Mouse (Mus musculus): ENCODE data around the gene Sgpp2. TPM values are rescaled to one million over a fixed set of nuclear protein-coding genes. Genes with fewer than 3 reads are reported as not detected.

Gene Sgpp2
- polyA plus RNA-seq, 1 experiment from 2014 or later: 0.78 TPM

- H3K4me1 ChIP-seq: no peaks in the 10 kb centered on the region
- H3K9me3 ChIP-seq (replicated peaks): no peaks in the 10 kb centered on the region
- no peaks in the 10 kb centered on the region for H3K36me3 ChIP-seq
- WGBS: 68% methylated on average over 4 of the region's 4 CpGs
- no peak for DNase-seq (ENCODE audit: low spot score)
- H3K4me3 ChIP-seq: no peak overlapping the region
- H3K27ac ChIP-seq: no peak overlapping the region
- no peaks in the 10 kb centered on the region for H3K27me3 ChIP-seq (ENCODE audit: low read depth, poor library complexity, severe bottlenecking)
Measured at GRCm38 (mm10) chr1:78387854-78388253, 77.7 kb downstream of the Sgpp2 start.

DNA sequence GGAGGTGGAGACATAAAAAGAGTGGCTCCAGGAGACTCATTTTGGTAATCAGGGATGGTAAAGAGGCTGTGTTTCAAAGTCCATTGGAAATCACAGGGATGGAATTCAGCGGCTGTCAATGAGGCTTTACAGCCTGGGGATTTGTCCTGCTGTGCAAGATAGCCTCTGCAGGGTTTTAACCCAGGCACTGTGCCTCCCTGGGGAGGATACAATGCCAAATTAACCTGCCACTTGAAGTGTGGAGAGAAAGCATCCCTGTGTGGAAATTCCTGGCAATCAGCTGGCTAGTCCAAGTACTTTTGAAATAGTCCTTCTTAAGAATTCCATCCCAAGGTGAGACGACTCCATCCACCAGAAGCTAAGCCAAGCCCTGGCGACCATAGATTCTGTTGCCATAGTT, 78.7 kb downstream of the Sgpp2 start:
- no peaks in the 10 kb centered on the region for H3K4me1 ChIP-seq

DNA sequence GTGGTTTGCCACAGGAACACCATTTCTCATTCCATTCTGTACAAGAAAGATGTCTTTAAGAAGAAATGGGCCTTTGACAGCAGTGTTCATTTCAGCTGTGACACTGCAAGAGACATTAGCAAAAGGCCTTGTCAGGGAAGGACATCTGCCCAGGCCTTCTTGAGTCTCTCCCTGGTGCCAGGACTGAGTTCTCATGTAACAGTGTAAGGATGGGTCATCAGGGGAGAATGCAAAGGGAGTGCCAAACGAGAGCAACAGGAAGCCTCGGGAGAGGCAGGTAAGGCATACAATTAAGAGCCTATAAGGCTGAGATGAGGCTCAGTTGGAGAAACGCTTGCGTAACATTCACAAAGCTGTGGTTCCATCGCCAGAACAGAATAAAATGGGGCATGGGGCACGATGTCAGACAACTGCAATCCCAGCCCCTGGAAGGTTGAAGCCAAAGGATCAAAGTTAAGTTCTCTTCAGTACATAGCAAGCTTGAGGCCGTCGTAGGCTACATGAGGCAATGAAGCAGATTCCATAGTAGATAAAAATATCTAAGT, 85.1 kb downstream of the Sgpp2 start:
- no peak overlapping the region for H3K27ac ChIP-seq

More for the DNA sequence above, 78.7 kb downstream of the Sgpp2 start:
- WGBS: 15% methylated on average over 3 of the region's 3 CpGs
- DNase-seq (ENCODE audit: low spot score): no peak
- H3K36me3 ChIP-seq: no peaks in the 10 kb centered on the region
- no peak overlapping the region for H3K4me3 ChIP-seq
- H3K27ac ChIP-seq: no peak overlapping the region
- no peaks in the 10 kb centered on the region for H3K9me3 ChIP-seq (replicated peaks)
- H3K27me3 ChIP-seq (ENCODE audit: low read depth, poor library complexity, severe bottlenecking): no peaks in the 10 kb centered on the region

DNA sequence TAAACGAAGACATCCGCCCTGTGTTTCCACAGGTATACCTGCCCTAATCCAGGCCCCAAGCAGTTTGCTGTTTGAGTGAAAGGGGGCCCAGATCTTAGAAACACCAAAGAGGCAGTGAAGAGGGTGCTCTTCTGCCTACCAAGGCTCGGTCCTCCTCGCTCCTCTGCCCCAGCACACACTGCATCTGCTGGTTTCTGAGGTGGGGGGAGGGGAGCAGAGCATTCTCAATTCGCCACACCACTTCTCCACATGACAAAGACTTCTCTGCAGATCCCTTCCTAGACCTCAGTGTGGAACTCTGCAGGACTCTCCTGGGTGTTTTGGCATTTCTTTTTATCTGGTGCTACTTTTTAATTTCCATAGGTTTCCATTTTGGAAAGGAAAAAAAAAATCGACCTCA, 85.6 kb downstream of the Sgpp2 start:
- no peaks in the 10 kb centered on the region for H3K9me3 ChIP-seq (replicated peaks)
- H3K4me3 ChIP-seq: no peak overlapping the region
- no peak for DNase-seq (ENCODE audit: low spot score)
- no peak overlapping the region for H3K27ac ChIP-seq
- peaks cover 13% of the 10 kb centered on the region for H3K4me1 ChIP-seq
- H3K27me3 ChIP-seq (ENCODE audit: low read depth, poor library complexity, severe bottlenecking): no peaks in the 10 kb centered on the region
- WGBS: 43% methylated on average over 6 of the region's 6 CpGs
- no peaks in the 10 kb centered on the region for H3K36me3 ChIP-seq

More for the DNA sequence above, 85.1 kb downstream of the Sgpp2 start:
- Histone ChIP-seq H3K9me3 (replicated peaks) (no peaks in the 10 kb centered on the region), H3K27me3 (ENCODE audit: low read depth, poor library complexity, severe bottlenecking) (no peaks in the 10 kb centered on the region), H3K36me3 (no peaks in the 10 kb centered on the region), H3K4me3 (no peak overlapping the region), H3K4me1 (peaks cover 13% of the 10 kb centered on the region)
- no peak for DNase-seq (ENCODE audit: low spot score)
- WGBS: 66% methylated on average over 8 of the region's 8 CpGs

DNA sequence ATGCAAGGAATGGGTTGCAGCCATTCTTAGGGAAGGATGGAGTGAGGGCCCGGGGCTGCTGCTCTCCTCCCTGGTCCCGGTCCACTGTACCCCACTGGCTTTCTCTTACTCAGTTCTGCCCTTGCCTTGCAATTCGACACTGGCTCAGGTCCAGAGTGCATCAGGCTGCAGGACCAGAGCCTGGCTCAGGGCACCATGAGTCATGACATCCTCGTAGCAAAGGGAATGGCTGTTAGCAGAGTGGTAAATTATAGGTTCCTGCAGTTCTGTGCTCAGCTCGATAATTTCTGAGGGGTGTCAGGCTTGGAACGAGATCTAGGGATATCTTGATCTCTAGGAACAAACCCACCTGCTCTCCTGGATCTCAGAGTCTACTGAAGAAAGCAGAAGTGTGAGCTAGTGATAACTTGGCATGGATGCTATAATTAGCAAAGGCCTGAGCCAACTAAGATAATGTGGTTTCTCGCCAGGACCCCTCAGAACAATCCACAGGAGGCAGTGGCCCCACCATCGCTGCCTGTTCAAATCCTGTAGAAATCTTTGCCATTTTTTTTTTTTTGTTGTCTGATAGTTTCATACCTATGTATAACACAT, 86.3 kb downstream of the Sgpp2 start:
- no peak overlapping the region for H3K27ac ChIP-seq
- WGBS: 49% methylated on average over 8 of the region's 8 CpGs
- no peak overlapping the region for H3K4me3 ChIP-seq
- H3K36me3 ChIP-seq: no peaks in the 10 kb centered on the region
- H3K9me3 ChIP-seq (replicated peaks): no peaks in the 10 kb centered on the region
- peaks cover 13% of the 10 kb centered on the region for H3K4me1 ChIP-seq
- H3K27me3 ChIP-seq (ENCODE audit: low read depth, poor library complexity, severe bottlenecking): no peaks in the 10 kb centered on the region
- no peak for DNase-seq (ENCODE audit: low spot score)

DNA sequence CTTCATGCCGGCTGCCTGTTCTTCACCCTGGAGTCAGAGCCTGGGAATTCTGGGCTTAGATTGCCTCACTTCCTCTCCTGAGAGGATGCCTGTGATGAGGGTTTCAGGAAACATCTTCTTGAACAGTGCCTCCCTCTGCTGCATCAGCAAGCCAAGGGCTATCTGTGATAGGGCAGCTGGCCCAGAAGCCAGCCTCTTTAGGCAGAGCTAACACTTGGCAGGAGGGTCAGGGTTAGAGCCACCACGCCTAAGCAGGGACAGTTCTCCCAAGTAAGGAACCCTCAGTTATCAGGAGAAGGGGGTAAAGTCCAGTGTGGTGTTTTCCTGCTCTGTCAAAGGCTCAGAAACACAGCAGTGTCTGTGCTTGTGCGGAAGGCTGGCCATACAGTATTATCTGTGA, 89.6 kb downstream of the Sgpp2 start:
- Histone ChIP-seq H3K27ac (no peak overlapping the region), H3K4me1 (peaks cover 13% of the 10 kb centered on the region), H3K36me3 (no peaks in the 10 kb centered on the region), H3K27me3 (ENCODE audit: low read depth, poor library complexity, severe bottlenecking) (0 out of 2 replicates have a peak, but pooled peaks cover 5% of the 10 kb centered on the region), H3K4me3 (no peak overlapping the region), H3K9me3 (replicated peaks) (no peaks in the 10 kb centered on the region)
- DNase-seq (ENCODE audit: low spot score): no peak
- WGBS: 77% methylated on average over 3 of the region's 3 CpGs

GRCm38 (mm10) chr1:78401413-78401812, 91.3 kb downstream of the Sgpp2 start:
- Histone ChIP-seq H3K27ac (no peak overlapping the region), H3K9me3 (replicated peaks) (no peaks in the 10 kb centered on the region), H3K36me3 (no peaks in the 10 kb centered on the region), H3K4me3 (no peak overlapping the region), H3K27me3 (ENCODE audit: low read depth, poor library complexity, severe bottlenecking) (0 out of 2 replicates have a peak, but pooled peaks cover 5% of the 10 kb centered on the region), H3K4me1 (no peaks in the 10 kb centered on the region; the same call in 1 of the 2 replicates)
- no peak for DNase-seq (ENCODE audit: low spot score)
- 94% methylated on average over 4 of the region's 4 CpGs for WGBS

DNA sequence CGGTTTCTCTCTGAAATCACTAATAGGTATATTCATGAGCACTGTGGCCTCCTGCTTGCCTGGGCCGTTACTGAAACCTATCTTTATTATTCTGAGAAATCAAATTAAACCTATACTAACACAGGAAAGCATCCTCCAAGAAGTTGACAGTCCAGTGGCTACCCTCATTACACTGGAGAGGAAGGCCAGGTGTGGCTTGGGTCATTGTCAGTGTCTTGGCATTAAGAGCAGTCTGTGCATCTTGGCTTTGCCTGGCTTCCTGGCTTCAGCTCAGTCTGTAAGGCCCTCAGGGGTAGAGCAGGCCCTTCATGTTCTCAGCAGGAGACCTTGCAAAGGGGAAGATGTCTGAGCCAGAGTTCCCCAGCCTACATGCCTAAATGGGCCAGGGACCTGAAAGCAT, 99.3 kb downstream of the Sgpp2 start:
- no peak overlapping the region for H3K4me3 ChIP-seq
- DNase-seq (ENCODE audit: low spot score): no peak
- 0 out of 2 replicates have a peak, but pooled peaks cover 5% of the 10 kb centered on the region for H3K4me1 ChIP-seq
- no peaks in the 10 kb centered on the region for H3K9me3 ChIP-seq (replicated peaks)
- H3K36me3 ChIP-seq: no peaks in the 10 kb centered on the region
- 0 out of 2 replicates have a peak, but pooled peaks cover 2% of the 10 kb centered on the region for H3K27me3 ChIP-seq (ENCODE audit: low read depth, poor library complexity, severe bottlenecking)
- WGBS: 92% methylated on average over 2 of the region's 2 CpGs
- H3K27ac ChIP-seq: no peak overlapping the region

- WGBS: 20% methylated on average over 7 of the region's 7 CpGs
- H3K4me1 ChIP-seq: 0 out of 2 replicates have a peak, but pooled peaks cover 5% of the 10 kb centered on the region
- no peak overlapping the region for H3K4me3 ChIP-seq
- DNase-seq (ENCODE audit: low spot score): no peak
- no peaks in the 10 kb centered on the region for H3K27me3 ChIP-seq (ENCODE audit: low read depth, poor library complexity, severe bottlenecking)
- no peak overlapping the region for H3K27ac ChIP-seq
- no peaks in the 10 kb centered on the region for H3K9me3 ChIP-seq (replicated peaks)
- peaks cover 4% of the 10 kb centered on the region; the same call in 1 of the 2 replicates for H3K36me3 ChIP-seq
Measured at GRCm38 (mm10) chr1:78412668-78413067, 102.5 kb downstream of the Sgpp2 start.

DNA sequence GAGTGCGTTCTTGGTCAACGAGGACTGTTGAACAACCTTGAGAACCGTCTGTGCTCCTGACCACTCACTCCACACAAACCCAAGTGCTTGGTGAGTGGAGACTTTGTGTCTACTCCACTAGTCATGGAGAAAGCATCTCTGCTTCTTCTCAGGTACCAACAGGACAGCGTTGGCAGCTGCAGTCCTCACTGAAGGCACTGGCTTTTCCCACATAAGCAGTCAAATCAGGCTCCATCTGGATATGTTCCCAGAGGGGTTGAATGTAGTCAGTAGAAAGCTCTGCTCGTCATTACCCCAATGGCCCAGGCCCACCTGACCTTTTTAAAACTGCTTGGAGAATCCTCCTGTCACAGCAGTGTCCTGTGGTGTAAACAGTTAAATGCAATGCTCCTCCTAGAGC, 104.3 kb downstream of the Sgpp2 start:
- no peaks in the 10 kb centered on the region for H3K27me3 ChIP-seq (ENCODE audit: low read depth, poor library complexity, severe bottlenecking)
- H3K27ac ChIP-seq: no peak overlapping the region
- H3K4me1 ChIP-seq: 0 out of 2 replicates have a peak, but pooled peaks cover 5% of the 10 kb centered on the region
- DNase-seq (ENCODE audit: low spot score): no peak
- H3K9me3 ChIP-seq (replicated peaks): no peaks in the 10 kb centered on the region
- H3K4me3 ChIP-seq: no peak overlapping the region
- 92% methylated on average over 5 of the region's 5 CpGs for WGBS
- H3K36me3 ChIP-seq: peaks cover 7% of the 10 kb centered on the region

DNA sequence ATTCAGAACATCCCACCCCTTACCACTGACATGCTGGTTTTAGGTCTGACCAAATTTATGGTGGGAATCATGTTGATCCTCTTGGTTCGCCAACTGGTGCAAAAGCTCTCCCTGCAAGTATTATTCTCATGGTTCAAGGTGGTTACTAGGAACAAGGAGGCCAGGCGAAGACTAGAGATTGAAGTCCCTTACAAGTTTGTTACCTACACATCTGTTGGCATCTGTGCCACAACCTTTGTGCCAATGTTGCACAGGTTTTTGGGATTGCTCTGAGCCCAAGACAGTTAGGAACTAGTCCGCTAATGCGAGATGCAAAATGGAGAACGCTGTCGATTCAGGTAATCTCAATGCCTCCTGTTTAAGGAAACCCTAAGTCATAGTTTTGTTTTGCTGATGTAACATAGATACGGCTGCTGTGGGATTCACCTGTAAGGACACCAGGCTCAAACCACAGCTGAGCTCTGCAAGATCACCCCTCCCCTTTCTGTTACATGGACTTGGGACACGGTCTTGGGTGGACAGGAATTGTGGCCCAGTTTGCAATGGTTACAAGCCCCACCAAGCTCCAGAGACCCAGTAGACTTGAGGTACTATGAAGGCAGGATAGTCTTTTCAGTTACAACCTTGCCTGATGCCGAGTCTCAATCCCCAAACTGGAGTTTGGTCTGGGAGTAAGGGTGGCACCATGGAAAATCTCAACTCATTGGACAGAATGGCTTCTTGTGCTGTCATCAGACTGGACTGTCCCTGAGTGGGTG, 107.2 kb downstream of the Sgpp2 start:
- peaks cover 21% of the 10 kb centered on the region for H3K36me3 ChIP-seq

DNA sequence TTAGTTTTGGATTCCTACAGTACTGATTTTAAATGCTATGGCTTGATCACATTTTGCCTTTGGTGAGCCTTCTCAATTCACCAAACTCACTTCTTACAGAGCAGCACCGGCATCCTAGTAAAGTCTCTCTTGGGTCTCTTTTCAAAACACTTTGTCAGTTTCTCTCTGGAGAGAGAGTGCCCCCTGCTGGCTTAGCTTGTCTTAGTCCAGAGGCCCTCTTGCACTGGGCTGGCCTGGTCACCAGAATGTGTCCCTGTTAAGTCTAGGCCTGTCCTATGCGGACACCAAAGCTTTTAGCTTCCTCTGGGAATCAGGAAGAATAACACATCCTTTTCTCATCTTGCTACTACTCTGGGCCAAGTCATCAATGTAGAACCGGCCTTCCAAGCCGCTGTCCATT, 109.4 kb downstream of the Sgpp2 start:
- Histone ChIP-seq H3K27me3 (ENCODE audit: low read depth, poor library complexity, severe bottlenecking) (peaks cover 15% of the 10 kb centered on the region; the same call in 1 of the 2 replicates), H3K9me3 (replicated peaks) (no peaks in the 10 kb centered on the region), H3K27ac (no peak overlapping the region), H3K36me3 (peaks cover 31% of the 10 kb centered on the region), H3K4me3 (no peak overlapping the region), H3K4me1 (no peaks in the 10 kb centered on the region)
- 45% methylated on average over 4 of the region's 4 CpGs for WGBS
- DNase-seq (ENCODE audit: low spot score): peak; percentile 89

More for the DNA sequence above, 107.2 kb downstream of the Sgpp2 start:
- no peak for DNase-seq (ENCODE audit: low spot score)
- Histone ChIP-seq H3K9me3 (replicated peaks) (no peaks in the 10 kb centered on the region), H3K27ac (no peak overlapping the region), H3K27me3 (ENCODE audit: low read depth, poor library complexity, severe bottlenecking) (peaks cover 7% of the 10 kb centered on the region; the same call in 1 of the 2 replicates), H3K4me3 (no peak overlapping the region), H3K4me1 (0 out of 2 replicates have a peak, but pooled peaks cover 4% of the 10 kb centered on the region)
- 97% methylated on average over 9 of the region's 9 CpGs for WGBS

DNA sequence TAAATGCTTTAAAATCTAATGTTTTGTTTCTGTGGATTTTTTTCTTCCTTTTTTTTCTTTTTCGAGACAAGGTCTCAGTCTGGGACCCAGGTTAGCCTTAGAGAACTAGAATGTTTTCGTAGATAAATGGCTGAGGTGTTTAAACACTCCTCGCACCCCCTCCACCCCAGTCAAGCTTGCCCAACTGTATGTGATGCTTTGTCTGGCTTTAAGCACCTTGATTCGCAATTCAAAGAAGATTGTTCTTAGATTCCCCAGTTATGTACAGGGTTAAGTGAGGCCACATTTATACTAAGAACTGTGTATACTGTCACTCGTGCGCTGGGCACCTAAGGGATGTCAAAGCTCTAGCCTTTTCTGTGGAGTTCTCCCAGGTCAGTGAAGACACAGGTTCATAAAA, 110.1 kb downstream of the Sgpp2 start:
- Histone ChIP-seq H3K4me1 (peaks cover 3% of the 10 kb centered on the region; the same call in 1 of the 2 replicates), H3K9me3 (replicated peaks) (no peaks in the 10 kb centered on the region), H3K27me3 (ENCODE audit: low read depth, poor library complexity, severe bottlenecking) (peaks cover 15% of the 10 kb centered on the region; the same call in 1 of the 2 replicates), H3K4me3 (no peak overlapping the region), H3K27ac (no peak overlapping the region), H3K36me3 (peaks cover 35% of the 10 kb centered on the region)
- 95% methylated on average over 6 of the region's 6 CpGs for WGBS
- DNase-seq (ENCODE audit: low spot score): no peak

All from limb, embryonic 10.5 days (tissue).